ENCODE assay signal across 8 mouse cellular contexts in the genomic region with DNA sequence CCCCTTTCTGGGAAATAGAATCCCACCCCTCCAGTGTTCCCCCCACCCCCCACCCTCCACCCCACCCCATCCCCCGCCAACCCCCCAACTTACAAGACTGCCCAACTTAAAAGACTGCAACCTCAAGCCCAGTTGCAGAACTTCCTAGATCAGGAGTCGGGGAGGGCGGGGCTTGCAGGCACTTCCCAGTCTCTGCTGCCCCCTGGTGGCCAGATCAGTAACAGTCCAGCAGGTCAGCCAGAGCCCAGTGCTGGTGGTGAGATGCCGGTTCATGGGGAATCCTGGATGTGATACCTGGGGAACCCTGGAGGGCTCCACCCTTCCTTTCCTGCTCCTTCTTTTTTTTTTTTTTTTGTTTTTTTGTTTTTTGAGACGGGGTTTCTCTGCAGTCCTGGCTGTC. TPM values are rescaled to one million over a fixed set of nuclear protein-coding genes. Genes with fewer than 3 reads are reported as not detected.
DNase-seq lines count a peak whose midpoint lies in the region; ATAC-seq lines count a peak whose summit lies in the region.

No protein-coding gene starts in this region.

- H3K9me3 ChIP-seq in limb, embryonic 13.5 days: no peaks in the 10 kb centered on the region
- no peaks in the 10 kb centered on the region for H3K9me3 ChIP-seq in midbrain, embryonic 15.5 days

- ATAC-seq in granulocyte monocyte progenitor cell, adult 5-6 weeks (replicated peaks; ENCODE audit: poor library complexity, severe bottlenecking): peak; percentile 66
- ATAC-seq in limb, embryonic 13.5 days (ENCODE audit: low FRiP score, low read depth): peak; percentile 55; the same call in 1 of the 2 replicates
- peak; percentile 38; the same call in 1 of the 2 replicates for ATAC-seq in midbrain, embryonic 15.5 days (replicated peaks)

- no peak overlapping the region for H3K4me2 ChIP-seq in limb, embryonic 13.5 days (replicated peaks)
- no peak overlapping the region for H3K4me2 ChIP-seq in midbrain, embryonic 15.5 days

- H3K27me3 ChIP-seq in limb, embryonic 13.5 days: no peaks in the 10 kb centered on the region
- no peaks in the 10 kb centered on the region for H3K27me3 ChIP-seq in midbrain, embryonic 15.5 days (replicated peaks)

- DNase-seq in 3134 (ENCODE audit: extremely low read depth, insufficient read length, low spot score): peak; percentile 74
- DNase-seq in adrenal gland, adult 8-10 months: peak; percentile 81
- peak; percentile 89 for DNase-seq in embryo, embryonic 9.5 days (ENCODE audit: extremely low spot score)
- peak; percentile 83 to 94 for DNase-seq in kidney, adult 8-10 months
- peak; percentile 87 to 91 for DNase-seq in spleen, postnatal 36 days (ENCODE audit: low spot score in 2 of 2)

- 4% methylated on average over 5 of the region's 5 CpGs for WGBS in limb, embryonic 13.5 days
- 4% methylated on average over 5 of the region's 5 CpGs for WGBS in midbrain, embryonic 15.5 days

- no peak overlapping the region for H3K4me3 ChIP-seq in limb, embryonic 13.5 days
- H3K4me3 ChIP-seq in midbrain, embryonic 15.5 days: no peak overlapping the region

- no peak overlapping the region for H3K9ac ChIP-seq in limb, embryonic 13.5 days
- no peak overlapping the region for H3K9ac ChIP-seq in midbrain, embryonic 15.5 days

- H3K4me1 ChIP-seq in limb, embryonic 13.5 days: peaks cover 12% of the 10 kb centered on the region
- H3K4me1 ChIP-seq in midbrain, embryonic 15.5 days: peaks cover 10% of the 10 kb centered on the region

- no peak overlapping the region for H3K27ac ChIP-seq in limb, embryonic 13.5 days
- H3K27ac ChIP-seq in midbrain, embryonic 15.5 days: no peak overlapping the region

- H3K36me3 ChIP-seq in limb, embryonic 13.5 days: no peaks in the 10 kb centered on the region
- no peaks in the 10 kb centered on the region for H3K36me3 ChIP-seq in midbrain, embryonic 15.5 days (replicated peaks)

RNA-seq across cellular contexts. Expression of gene Plcg2, which starts 23.1 kb away (rescaled TPM):
- total RNA-seq in adrenal gland, adult 8-10 months (2022): 1 to 10 TPM; 6.7 to 8.9 (median 8.1) TPM
- 60.4 and 61.3 TPM in 2 replicates for total RNA-seq in granulocyte monocyte progenitor cell, adult 5-6 weeks (2014; fragmentation: Nextera tagmentation)
- total RNA-seq in granulocyte monocyte progenitor cell, adult 5-6 weeks (2017): 69.4 and 72.2 TPM in 2 replicates
- 2.4 and 3.5 TPM in 2 replicates for polyA plus RNA-seq in limb, embryonic 13.5 days (2015; fragmentation: Nextera tagmentation; extraction: Ambion mirVana)
- 0.90 and 1.5 TPM in 2 replicates for polyA plus RNA-seq in midbrain, embryonic 15.5 days (2015; fragmentation: Nextera tagmentation; extraction: Ambion mirVana)

Comparison
In these comparisons a context has a peak if more than half of its experiments do, and no peak if none do; other contexts are left out.
1. RNA of gene Plcg2, which starts 23.1 kb away (total RNA-seq): 60.4 to 72.2 TPM in granulocyte monocyte progenitor cell, adult 5-6 weeks; 6.7 to 8.9 TPM in adrenal gland, adult 8-10 months; every median in the first group is over 4 times any median in the second.
2. Peak in every context shown above with its lines, with median percentiles within 50 percentile points of each other: DNase-seq and ATAC-seq.